Comparison of ENCODE assay signal across 8 mouse cellular contexts in genomic region chr10:30718703-30719340, GRCm38 (mm10).
A peak's percentile ranks its signal among the peaks of the same experiment; 100 is the strongest.
DNase-seq lines count a peak whose midpoint lies in the region; ATAC-seq and TF ChIP-seq lines count a peak whose summit lies in the region.

No protein-coding gene starts in this region.

- H3K4me3 ChIP-seq in MEL (ENCODE audit: control insufficient read depth in 1 of 2, insufficient read depth in 1 of 2, low read depth in 2 of 2, low read length in 2 of 2), result peak overlapping the region; percentile 25 to 42; a peak in 3 of 4 replicates
- H3K4me3 ChIP-seq in intestine, embryonic 14.5 days (ENCODE audit: low read depth, low read length), result no peak overlapping the region
- H3K4me3 ChIP-seq in midbrain, postnatal 0 days (ENCODE audit: low read depth, low read length), result no peak overlapping the region

- no peaks in the 10 kb centered on the region for H3K27me3 ChIP-seq in MEL (ENCODE audit: control insufficient read depth in 1 of 2, insufficient read depth in 2 of 2, low read length in 2 of 2)
- H3K27me3 ChIP-seq in intestine, embryonic 14.5 days (replicated peaks; ENCODE audit: control insufficient read depth, insufficient read depth, low read length), result no peaks in the 10 kb centered on the region
- H3K27me3 ChIP-seq in midbrain, postnatal 0 days (ENCODE audit: insufficient read depth, low read length), result no peaks in the 10 kb centered on the region

- H3K79me2 ChIP-seq in MEL (ENCODE audit: control insufficient read depth, insufficient read depth, low read length, poor library complexity), result no peaks in the 10 kb centered on the region

- ATAC-seq in intestine, embryonic 14.5 days (replicated peaks; ENCODE audit: low FRiP score, low TSS enrichment, low read depth), result peak; percentile 74; the same call in 1 of the 2 replicates
- peak; percentile 63 for ATAC-seq in midbrain, postnatal 0 days (ENCODE audit: low FRiP score)

- TF ChIP-seq RAD21 in MEL (IDR thresholded peaks at IDR 0.05; ENCODE audit: low read depth, low read length), result peak; percentile 91

- 23% methylated on average over 4 of the region's 4 CpGs for WGBS in intestine, embryonic 14.5 days
- WGBS in midbrain, postnatal 0 days, result 20% methylated on average over 4 of the region's 4 CpGs

- no peak overlapping the region for H3K27ac ChIP-seq in MEL (ENCODE audit: control insufficient read depth, low read depth, low read length)
- H3K27ac ChIP-seq in intestine, embryonic 14.5 days (ENCODE audit: low read depth), result no peak overlapping the region
- no peak overlapping the region for H3K27ac ChIP-seq in midbrain, postnatal 0 days (ENCODE audit: low read depth, low read length)

- no peak overlapping the region for H3K4me2 ChIP-seq in intestine, embryonic 14.5 days (ENCODE audit: low read length)
- H3K4me2 ChIP-seq in midbrain, postnatal 0 days (ENCODE audit: low read depth, low read length, poor library complexity, severe bottlenecking), result no peak overlapping the region

- no peak for TF ChIP-seq POLR2A in MEL (IDR thresholded peaks at IDR 0.05; ENCODE audit: control insufficient read depth in 1 of 2, insufficient read depth in 1 of 2, low read depth in 1 of 2, low read length in 2 of 2, poor library complexity in 1 of 2)

- no peak for TF ChIP-seq EP300 in MEL (IDR thresholded peaks at IDR 0.05; ENCODE audit: low read depth in 1 of 2, low read length in 2 of 2)

- H3K36me3 ChIP-seq in MEL (ENCODE audit: control insufficient read depth in 1 of 2, insufficient read depth in 2 of 2, low read length in 2 of 2), result peaks cover 0 to 2% of the 10 kb centered on the region in 2 experiments; a peak in 1 of 4 replicates
- H3K36me3 ChIP-seq in intestine, embryonic 14.5 days (ENCODE audit: control insufficient read depth, insufficient read depth, low read length), result no peaks in the 10 kb centered on the region
- peaks cover 6% of the 10 kb centered on the region; the same call in 1 of the 2 replicates for H3K36me3 ChIP-seq in midbrain, postnatal 0 days (ENCODE audit: insufficient read depth, low read length)

- H3K4me1 ChIP-seq in MEL (ENCODE audit: control insufficient read depth in 1 of 2, insufficient read depth in 2 of 2, low read length in 2 of 2), result no peaks in the 10 kb centered on the region; a peak in 1 of 4 replicates
- H3K4me1 ChIP-seq in intestine, embryonic 14.5 days (replicated peaks; ENCODE audit: control insufficient read depth, insufficient read depth, low read length), result no peaks in the 10 kb centered on the region
- H3K4me1 ChIP-seq in midbrain, postnatal 0 days (ENCODE audit: insufficient read depth, low read length), result no peaks in the 10 kb centered on the region

- TF ChIP-seq CTCF in MEL (IDR thresholded peaks at IDR 0.05 in 2 of 3, conservative IDR thresholded peaks at IDR 0.05 in 1 of 3; ENCODE audit: control insufficient read depth in 1 of 3, insufficient read depth in 1 of 3, low read depth in 2 of 3, low read length in 3 of 3, poor library complexity in 1 of 3, severe bottlenecking in 1 of 3), result peak; percentile 58 to 99 (median 83)
- TF ChIP-seq CTCF in midbrain, postnatal 0 days (IDR thresholded peaks at IDR 0.05), result peak; percentile 82

- H3K9me3 ChIP-seq in MEL (replicated peaks; ENCODE audit: insufficient read depth, low read length), result no peaks in the 10 kb centered on the region
- H3K9me3 ChIP-seq in intestine, embryonic 14.5 days (ENCODE audit: control insufficient read depth, low read length), result no peaks in the 10 kb centered on the region
- no peaks in the 10 kb centered on the region for H3K9me3 ChIP-seq in midbrain, postnatal 0 days (ENCODE audit: low read length)

- peak; percentile 88 for DNase-seq in 416B (ENCODE audit: low read depth)
- peak; percentile 87 for DNase-seq in MEL (ENCODE audit: low read depth, low spot score)
- DNase-seq in cerebellum, adult 9-10 months, result peak; percentile 70
- DNase-seq in gastrocnemius, adult 18-20 months (ENCODE audit: low spot score), result peak; percentile 38
- peak; percentile 53 for DNase-seq in intestine, embryonic 14.5 days (ENCODE audit: low spot score)
- peak; percentile 45 for DNase-seq in liver
- DNase-seq in midbrain, postnatal 0 days (ENCODE audit: low spot score), result peak; percentile 72
- DNase-seq in thymus, postnatal 10 days (ENCODE audit: low spot score in 2 of 2), result peak; percentile 9 to 66

- H3K9ac ChIP-seq in MEL (ENCODE audit: control insufficient read depth, low read depth, low read length, poor library complexity, severe bottlenecking), result no peak overlapping the region
- H3K9ac ChIP-seq in intestine, embryonic 14.5 days (ENCODE audit: low read length), result no peak overlapping the region
- no peak overlapping the region for H3K9ac ChIP-seq in midbrain, postnatal 0 days (replicated peaks; ENCODE audit: low read length, poor library complexity, severe bottlenecking)

TF ChIP-seq in MEL, 35 proteins besides CTCF, POLR2A, EP300 and RAD21:
- TF ChIP-seq MEF2A (IDR thresholded peaks at IDR 0.05; ENCODE audit: extremely low read depth, insufficient replicate concordance, low read depth, low read length, poor library complexity, severe bottlenecking) (no peak), SMC3 (IDR thresholded peaks at IDR 0.05; ENCODE audit: low read depth, low read length) (peak; percentile 91), POLR2AphosphoS5 (IDR thresholded peaks at IDR 0.05; ENCODE audit: borderline replicate concordance, low read depth, low read length) (no peak), ZC3H11A (IDR thresholded peaks at IDR 0.05; ENCODE audit: low read depth, low read length) (peak; percentile 77), SIN3A (IDR thresholded peaks at IDR 0.05; ENCODE audit: low read length) (peak; percentile 53; the same call in 1 of the 2 replicates), ELF1 (IDR thresholded peaks at IDR 0.05; ENCODE audit: low read depth, low read length) (no peak), MAX (IDR thresholded peaks at IDR 0.05; ENCODE audit: low read length) (no peak), MAFK (IDR thresholded peaks at IDR 0.05; ENCODE audit: borderline replicate concordance, low read depth, low read length) (no peak), ETS1 (IDR thresholded peaks at IDR 0.05; ENCODE audit: low read depth, low read length) (no peak), NELFE (IDR thresholded peaks at IDR 0.05; ENCODE audit: low read depth, low read length) (no peak), JUND (IDR thresholded peaks at IDR 0.05; ENCODE audit: low read depth, low read length) (no peak), NRF1 (IDR thresholded peaks at IDR 0.05; ENCODE audit: insufficient read depth, low read depth, low read length, poor library complexity, severe bottlenecking) (no peak), GATA1 (IDR thresholded peaks at IDR 0.05; ENCODE audit: low read depth, low read length) (peak; percentile 16; the same call in 1 of the 2 replicates), KAT2A (conservative IDR thresholded peaks at IDR 0.05; ENCODE audit: low read depth, low read length) (no peak), USF2 (IDR thresholded peaks at IDR 0.05; ENCODE audit: borderline replicate concordance in 1 of 2, insufficient read depth in 1 of 2, low read depth in 1 of 2, low read length in 2 of 2) (no peak), USF1 (IDR thresholded peaks at IDR 0.05; ENCODE audit: low read depth, low read length) (no peak), ZNF384 (IDR thresholded peaks at IDR 0.05; ENCODE audit: low read depth, low read length) (peak; percentile 28; the same call in 1 of the 2 replicates), MYC (IDR thresholded peaks at IDR 0.05; ENCODE audit: low read depth, low read length) (no peak), CHD2 (IDR thresholded peaks at IDR 0.05; ENCODE audit: low read length) (no peak)

Comparison
In these comparisons a context has a peak if more than half of its experiments do, and no peak if none do; other contexts are left out.
1. DNase-seq: peak in every context shown above with its lines; median percentile 88 in 416B; 87 in MEL; 72 in midbrain, postnatal 0 days; 70 in cerebellum, adult 9-10 months; 53 in intestine, embryonic 14.5 days; 45 in liver; 38 in gastrocnemius, adult 18-20 months; 38 in thymus, postnatal 10 days.
2. H3K4me3 ChIP-seq: peak in MEL (2 of 2); none in intestine, embryonic 14.5 days (single experiment) and midbrain, postnatal 0 days (single experiment).